Mouse (Mus musculus): ENCODE results near the gene Eif4e.

DNA sequence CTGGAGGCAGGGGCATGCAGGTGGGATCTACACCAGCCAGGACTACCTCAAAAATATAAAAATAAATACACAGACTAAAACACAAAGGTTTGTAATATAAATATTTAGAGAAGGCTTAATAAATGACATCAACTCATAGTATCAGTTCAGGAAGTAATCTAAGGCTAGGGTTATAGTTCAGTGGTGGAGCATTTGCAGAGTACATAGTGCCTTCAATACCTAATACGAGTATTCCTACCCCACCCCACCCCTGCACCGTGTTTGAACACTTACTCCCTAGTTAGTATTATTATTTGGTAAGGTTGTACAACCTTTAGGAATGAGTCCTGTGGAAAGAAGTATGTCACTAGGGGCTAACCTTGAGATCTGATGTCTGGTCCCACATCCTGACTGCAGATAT, 42.7 kb upstream of the Eif4e start:
- TF ChIP-seq CTCF (IDR thresholded peaks at IDR 0.05; ENCODE audit: low read depth) (no peak), EP300 (IDR thresholded peaks at IDR 0.05; ENCODE audit: low read depth) (no peak)
